Mouse (Mus musculus) midbrain, postnatal 0 days (tissue): Measurements from ENCODE around the gene Aox3. TPM values are rescaled to one million over a fixed set of nuclear protein-coding genes. Genes with fewer than 3 reads are reported as not detected.

Experiments used
- ATAC-seq: fragments of 200-750 bp; cut with Nextera tagmentation; 2 replicates; pipeline ENCODE4 v1.8.0; 2017; ENCODE audit warnings: moderate number of reproducible peaks, mild to moderate bottlenecking, moderate TSS enrichment, moderate library complexity; ENCODE audit not compliant: low FRiP score
- DNase-seq: peaks from one replicate; pipeline ENCODE4 v3.0.0-alpha.2; 2015; ENCODE audit warnings: low spot score
- H3K27ac ChIP-seq: fragments of 300-500 bp; sonication (generic); 2 replicates; pipeline ENCODE4 v1.5.1; 2014; ENCODE audit warnings: low read depth, mild to moderate bottlenecking, low read length, mixed read lengths
- H3K27me3 ChIP-seq: fragments of 300-500 bp; sonication (generic); 2 replicates; pipeline ENCODE4 v1.6.1; 2014; ENCODE audit warnings: low read length, control low read depth, mixed read lengths; ENCODE audit not compliant: insufficient read depth
- H3K36me3 ChIP-seq: fragments of 300-500 bp; sonication (generic); 2 replicates; pipeline ENCODE4 v1.6.1; 2014; ENCODE audit warnings: low read length, control low read depth, mixed read lengths; ENCODE audit not compliant: insufficient read depth
- H3K4me1 ChIP-seq: fragments of 300-500 bp; sonication (generic); 2 replicates; pipeline ENCODE4 v1.6.1; 2014; ENCODE audit warnings: mild to moderate bottlenecking, control low read depth, antibody characterized with exemption, low read length, mixed read lengths; ENCODE audit not compliant: insufficient read depth
- H3K4me2 ChIP-seq: fragments of 300-500 bp; sonication (generic); 2 replicates; pipeline ENCODE4 v1.6.1; 2014; ENCODE audit warnings: low read depth, mild to moderate bottlenecking, low read length, mixed read lengths; ENCODE audit not compliant: poor library complexity, severe bottlenecking
- H3K4me3 ChIP-seq: fragments of 300-500 bp; sonication (generic); 2 replicates; pipeline ENCODE4 v1.5.1; 2014; ENCODE audit warnings: low read depth, mild to moderate bottlenecking, low read length, moderate library complexity
- H3K9ac ChIP-seq: fragments of 300-500 bp; sonication (generic); replicated peaks from 2 replicates; pipeline ENCODE4 v1.6.1; 2014; ENCODE audit warnings: mild to moderate bottlenecking, low read length, moderate library complexity, mixed read lengths; ENCODE audit not compliant: poor library complexity, severe bottlenecking
- H3K9me3 ChIP-seq: fragments of 300-500 bp; sonication (generic); 2 replicates; pipeline ENCODE4 v1.6.1; 2016; ENCODE audit warnings: low read length, control low read depth
- CTCF ChIP-seq: IDR thresholded peaks from 2 replicates; pipeline ENCODE4 v1.5.1; 2016; ENCODE audit warnings: antibody characterized with exemption, mild to moderate bottlenecking
- WGBS: fragments of 180-500 bp; shearing (Covaris S2); extraction: QIAGEN DNeasy Blood & Tissue Kit; methylation state at CpG from one replicate; pipeline ENCODE4 v1.1.7; 2014; 5-methylcytosine and 5-hydroxymethylcytosine counted together
- polyA plus RNA-seq: library from polyadenylated mRNA; unstranded; fragments of >200 nt; fragmentation: Nextera tagmentation; extraction: Ambion mirVana; gene quantifications from 2 replicates; pipeline ENCODE4 v1.2.1, GENCODE M21; 2015
- total RNA-seq: library from RNA; depleted of rRNA; stranded (reverse); fragments of >200 nt; gene quantifications from 2 replicates; pipeline ENCODE4 v1.2.3, GENCODE M21; 2014

The Aox3 gene
- total and polyA plus RNA-seq, 2 experiments from 2014 or later = 0.12 TPM; not detected in 1

- no peak overlapping the region for H3K4me2 ChIP-seq
- DNase-seq = no peak
- H3K4me3 ChIP-seq = no peak overlapping the region
- no peak overlapping the region for H3K27ac ChIP-seq
- ATAC-seq = no peak
- TF ChIP-seq CTCF = no peak
- 89% methylated on average over 2 of the region's 2 CpGs for WGBS
- H3K9me3 ChIP-seq = no peaks in the 10 kb centered on the region
- H3K27me3 ChIP-seq = no peaks in the 10 kb centered on the region
- H3K36me3 ChIP-seq = no peaks in the 10 kb centered on the region
- no peak overlapping the region for H3K9ac ChIP-seq
- H3K4me1 ChIP-seq = no peaks in the 10 kb centered on the region
Measured at GRCm38 (mm10) chr1:58107066-58107465, 5.9 kb upstream of the Aox3 start.

GRCm38 (mm10) chr1:58110241-58110640 is 2.7 kb upstream of the Aox3 start:
- no peak overlapping the region for H3K4me3 ChIP-seq
- no peaks in the 10 kb centered on the region for H3K27me3 ChIP-seq
- ATAC-seq (no peak), DNase-seq (no peak)
- H3K36me3 ChIP-seq = no peaks in the 10 kb centered on the region
- H3K4me1 ChIP-seq = no peaks in the 10 kb centered on the region
- H3K4me2 ChIP-seq = no peak overlapping the region
- no peak for TF ChIP-seq CTCF
- WGBS = 93% methylated on average over 5 of the region's 5 CpGs
- H3K9me3 ChIP-seq = no peaks in the 10 kb centered on the region
- no peak overlapping the region for H3K9ac ChIP-seq
- H3K27ac ChIP-seq = no peak overlapping the region

- Histone ChIP-seq H3K9me3 (no peaks in the 10 kb centered on the region), H3K4me2 (no peak overlapping the region), H3K4me1 (no peaks in the 10 kb centered on the region), H3K4me3 (no peak overlapping the region), H3K36me3 (no peaks in the 10 kb centered on the region), H3K9ac (no peak overlapping the region), H3K27ac (no peak overlapping the region), H3K27me3 (no peaks in the 10 kb centered on the region)
- TF ChIP-seq CTCF = no peak
- WGBS = 80% methylated on average over 4 of the region's 4 CpGs
- no peak for DNase-seq
- no peak for ATAC-seq
Measured at GRCm38 (mm10) chr1:58111315-58111714, 1.6 kb upstream of the Aox3 start.

GRCm38 (mm10) chr1:58113441-58113840 is 511 bp downstream of the Aox3 start:
- H3K4me2 ChIP-seq = no peak overlapping the region
- H3K4me1 ChIP-seq = no peaks in the 10 kb centered on the region
- H3K27ac ChIP-seq = no peak overlapping the region
- ATAC-seq (no peak), DNase-seq (no peak)
- no peaks in the 10 kb centered on the region for H3K36me3 ChIP-seq
- no peak overlapping the region for H3K9ac ChIP-seq
- no peak overlapping the region for H3K4me3 ChIP-seq
- H3K9me3 ChIP-seq = no peaks in the 10 kb centered on the region
- H3K27me3 ChIP-seq = no peaks in the 10 kb centered on the region
- no peak for TF ChIP-seq CTCF

GRCm38 (mm10) chr1:58114021-58114560 is 1.2 kb downstream of the Aox3 start:
- Histone ChIP-seq H3K27me3 (no peaks in the 10 kb centered on the region), H3K36me3 (no peaks in the 10 kb centered on the region), H3K4me1 (no peaks in the 10 kb centered on the region), H3K4me3 (no peak overlapping the region), H3K27ac (no peak overlapping the region), H3K9ac (no peak overlapping the region), H3K4me2 (no peak overlapping the region), H3K9me3 (no peaks in the 10 kb centered on the region)
- TF ChIP-seq CTCF = no peak
- ATAC-seq (no peak), DNase-seq (no peak)
- WGBS = 66% methylated on average over 6 of the region's 6 CpGs

- ATAC-seq = no peak
- H3K9me3 ChIP-seq = no peaks in the 10 kb centered on the region
Measured at GRCm38 (mm10) chr1:58114666-58115375, 1.9 kb downstream of the Aox3 start.

More at GRCm38 (mm10) chr1:58114666-58115375, 1.9 kb downstream of the Aox3 start:
- no peaks in the 10 kb centered on the region for H3K4me1 ChIP-seq
- WGBS = 79% methylated on average over 12 of the region's 12 CpGs
- no peak for TF ChIP-seq CTCF
- H3K9ac ChIP-seq = no peak overlapping the region
- H3K27me3 ChIP-seq = no peaks in the 10 kb centered on the region
- H3K27ac ChIP-seq = no peak overlapping the region
- no peak overlapping the region for H3K4me3 ChIP-seq
- DNase-seq = no peak
- no peaks in the 10 kb centered on the region for H3K36me3 ChIP-seq
- no peak overlapping the region for H3K4me2 ChIP-seq
